Mouse (Mus musculus): Measurements from ENCODE around the gene Suclg2.

Gene Suclg2

DNA sequence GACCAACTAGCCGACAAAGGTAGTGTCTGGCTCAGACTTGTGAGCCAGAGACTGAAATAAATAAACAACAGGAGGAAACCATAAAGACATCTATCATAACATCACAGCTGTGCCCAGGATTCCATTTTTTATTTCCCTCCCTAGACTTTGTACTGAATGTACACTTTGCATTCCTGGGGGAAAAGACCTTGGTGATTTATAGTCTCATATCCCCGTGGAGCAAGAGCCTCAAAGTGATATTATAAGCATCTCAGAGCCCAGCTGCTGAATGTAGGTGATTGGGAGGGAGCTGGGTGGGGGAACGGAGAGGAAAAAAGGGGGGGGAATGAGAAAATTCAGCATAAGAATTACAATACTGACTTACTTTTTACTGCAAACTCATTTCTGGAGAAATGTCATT lies 259.2 kb downstream of the Suclg2 start:
- no peak for DNase-seq (ENCODE audit: low spot score)

DNA sequence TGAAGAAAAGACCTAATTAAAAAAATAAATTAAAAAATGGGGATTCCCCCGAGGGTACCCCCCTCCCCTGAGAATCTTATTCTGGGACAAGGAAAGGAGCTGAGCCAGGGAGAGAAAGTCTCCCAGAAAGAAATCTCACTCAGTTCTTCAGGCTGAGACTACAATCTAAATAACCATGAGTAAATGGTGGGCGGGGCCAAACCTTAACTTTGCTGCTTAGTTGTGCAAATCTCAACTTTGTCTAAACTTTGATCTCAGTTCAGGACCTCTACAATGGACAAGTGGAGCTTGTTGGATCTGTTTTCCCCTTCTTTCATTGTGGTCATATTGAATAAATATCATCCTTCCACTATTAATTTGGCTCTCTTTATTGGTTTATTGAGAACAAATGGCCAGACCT lies 272.4 kb downstream of the Suclg2 start:
- no peak for DNase-seq (ENCODE audit: low spot score)

DNA sequence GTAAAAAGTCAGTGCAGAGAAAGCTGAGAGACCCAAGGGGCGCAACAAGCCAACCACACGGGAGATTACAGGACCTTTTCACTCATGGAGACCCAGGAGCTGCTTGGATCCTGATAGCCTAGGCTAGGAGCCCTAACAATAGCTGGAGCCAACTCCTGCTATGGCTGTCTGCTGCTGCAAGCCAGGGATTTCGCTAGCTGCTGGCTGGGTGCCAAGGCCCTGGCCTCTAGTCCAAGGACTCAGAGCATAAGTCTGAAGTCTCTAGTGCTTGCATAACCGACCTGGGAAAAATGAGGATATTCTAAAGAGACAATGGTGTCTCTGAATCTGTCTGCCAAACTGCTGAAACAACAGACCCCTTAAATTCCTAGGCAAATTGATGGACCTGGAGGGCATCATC lies 273.6 kb downstream of the Suclg2 start:
- no peak for DNase-seq (ENCODE audit: low spot score)

All from retina, embryonic 14.5 days (tissue).